Mouse (Mus musculus): ENCODE results near the gene Gcg.

DNA sequence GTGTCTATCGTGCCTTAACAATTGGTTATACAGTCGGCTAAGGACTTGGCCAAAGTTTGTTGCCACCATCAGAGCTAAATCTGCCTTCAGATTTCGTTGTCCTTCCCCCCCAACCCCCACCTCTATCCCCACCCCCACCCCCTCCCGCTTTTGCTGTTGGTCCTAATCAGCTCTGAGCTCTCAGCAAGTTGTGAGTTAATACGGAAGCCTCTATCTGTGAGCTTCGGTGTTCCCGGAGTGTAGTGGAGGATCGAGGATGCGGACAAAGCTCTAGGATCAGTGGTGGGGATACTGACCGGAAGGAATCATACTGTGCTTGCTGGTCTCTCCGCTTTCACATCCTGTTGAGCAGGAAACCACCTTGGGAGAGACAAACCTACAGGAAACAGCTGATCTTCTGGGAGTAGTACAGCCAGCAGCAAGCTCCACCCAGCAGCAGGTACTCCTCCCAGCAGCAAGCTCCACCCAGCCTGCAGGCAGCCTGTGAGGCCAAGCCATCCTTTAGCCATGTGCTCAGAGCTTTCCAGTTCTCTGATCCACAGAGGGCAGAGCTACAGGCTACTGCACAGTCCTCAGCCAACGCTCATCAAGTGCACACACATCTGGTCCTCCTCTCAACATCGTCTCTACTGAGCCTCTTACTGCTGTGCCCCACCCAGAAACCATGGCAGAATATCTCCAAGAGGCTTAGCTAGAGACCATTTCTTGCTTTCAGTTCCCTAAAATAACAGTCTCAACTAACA, 42.5 kb downstream of the Gcg start:
- TF ChIP-seq MYOD1 (IDR thresholded peaks at IDR 0.05; ENCODE audit: control insufficient read depth in 1 of 3, insufficient read length in 2 of 3, low read depth in 2 of 3) (no peak), POLR2A (IDR thresholded peaks at IDR 0.05; ENCODE audit: insufficient read length, low read depth) (no peak), TCF12 (IDR thresholded peaks at IDR 0.05; ENCODE audit: insufficient read depth, poor library complexity, severe bottlenecking) (no peak), E2F4 (IDR thresholded peaks at IDR 0.05; ENCODE audit: insufficient read depth) (no peak), MAX (IDR thresholded peaks at IDR 0.05; ENCODE audit: low read depth) (no peak), SRF (IDR thresholded peaks at IDR 0.05; ENCODE audit: control insufficient read depth, insufficient read length, low read depth) (no peak), REST (IDR thresholded peaks at IDR 0.05; ENCODE audit: insufficient read depth, insufficient read length) (no peak), POLR2AphosphoS2 (IDR thresholded peaks at IDR 0.05; ENCODE audit: insufficient read length, low read depth) (no peak), USF1 (IDR thresholded peaks at IDR 0.05; ENCODE audit: low read depth) (no peak), CEBPB (IDR thresholded peaks at IDR 0.05; ENCODE audit: insufficient read depth, poor library complexity, severe bottlenecking) (no peak), TCF3 (IDR thresholded peaks at IDR 0.05; ENCODE audit: insufficient read length, low read depth) (no peak), MYOG (IDR thresholded peaks at IDR 0.05; ENCODE audit: control insufficient read depth in 1 of 3, insufficient read depth in 1 of 3, insufficient read length in 2 of 3, low read depth in 2 of 3) (no peak)

All from myocyte (in vitro differentiated cells).